In the genomic region with DNA sequence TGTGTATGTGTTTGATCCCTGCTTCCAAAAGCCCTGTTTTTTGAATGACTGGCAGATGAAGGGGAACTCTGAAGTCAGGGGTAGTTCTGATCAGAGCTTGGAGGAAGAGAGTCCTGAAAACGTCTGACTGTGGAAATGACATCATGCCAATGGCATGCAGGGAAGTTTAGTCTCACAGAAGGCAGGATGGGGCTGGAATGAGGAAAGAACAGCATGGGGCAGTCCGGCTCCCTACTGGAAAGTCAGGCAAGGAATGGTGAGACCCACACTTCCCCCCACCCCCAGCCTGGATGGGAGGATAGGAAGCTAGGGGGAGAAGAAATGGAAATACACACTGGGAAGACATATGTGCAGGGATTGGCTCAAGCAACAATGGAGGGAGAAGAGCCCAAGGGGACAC, we compare ENCODE assay signal across 9 mouse cellular contexts.
A peak's percentile ranks its signal among the peaks of the same experiment; 100 is the strongest.
DNase-seq lines count a peak whose midpoint lies in the region; ATAC-seq lines count a peak whose summit lies in the region.
"Had no signal": no experiment of that assay in that cellular context is flagged by ENCODE, and none has a peak within 500 bp of the region (broad histone marks: within the 10 kb centered on the region; RNA-seq: fewer than 3 reads in every experiment).

No protein-coding gene starts in this region.

- no peak overlapping the region for H3K27ac ChIP-seq in hindbrain, embryonic 11.5 days (ENCODE audit: low read depth, low read length)
- H3K27ac ChIP-seq in hindbrain, embryonic 12.5 days = no peak overlapping the region
- H3K27ac ChIP-seq: liver, embryonic 13.5 days had no signal

- no peak overlapping the region for H3K4me3 ChIP-seq in hindbrain, embryonic 11.5 days (ENCODE audit: low read depth, low read length)
- no peak overlapping the region for H3K4me3 ChIP-seq in hindbrain, embryonic 12.5 days
- H3K4me3 ChIP-seq: liver, embryonic 13.5 days had no signal

- WGBS in hindbrain, embryonic 11.5 days = 28% methylated on average over 2 of the region's 2 CpGs
- WGBS in hindbrain, embryonic 12.5 days = 12% methylated on average over 2 of the region's 2 CpGs

- no peak overlapping the region for H3K9ac ChIP-seq in hindbrain, embryonic 11.5 days (ENCODE audit: low read depth, low read length)
- H3K9ac ChIP-seq in hindbrain, embryonic 12.5 days = no peak overlapping the region
- H3K9ac ChIP-seq: liver, embryonic 13.5 days had no signal

- no peaks in the 10 kb centered on the region for H3K9me3 ChIP-seq in hindbrain, embryonic 11.5 days (ENCODE audit: control insufficient read depth, low read length)
- H3K9me3 ChIP-seq in hindbrain, embryonic 12.5 days (replicated peaks) = 0 out of 2 replicates have a peak, but pooled peaks cover 4% of the 10 kb centered on the region
- H3K9me3 ChIP-seq: liver, embryonic 13.5 days had no signal

- DNase-seq in hindbrain, embryonic 11.5 days (ENCODE audit: low spot score) = peak; percentile 37
- peak; percentile 81 for DNase-seq in ZHBTc4 (ENCODE audit: low read depth, low spot score)
- peak; percentile 52 for DNase-seq in heart, postnatal 4 days
- peak; percentile 79 for DNase-seq in mesoderm, embryonic 11.5 days (ENCODE audit: low read depth, low spot score)
- no peak for DNase-seq in ovary, adult 18-20 months (ENCODE audit: low spot score)
- DNase-seq: liver, embryonic 13.5 days had no signal

- ATAC-seq in hindbrain, embryonic 11.5 days (ENCODE audit: low FRiP score) = no peak
- no peak for ATAC-seq in hindbrain, embryonic 12.5 days (ENCODE audit: low FRiP score)
- no peak for ATAC-seq in megakaryocyte progenitor cell, adult 5-6 weeks (replicated peaks; ENCODE audit: poor library complexity)
- no peak for ATAC-seq in inflammation-experienced regulatory T-cells, adult 6 months

- H3K27me3 ChIP-seq in hindbrain, embryonic 11.5 days (ENCODE audit: control insufficient read depth, insufficient read depth, low read length) = no peaks in the 10 kb centered on the region
- no peaks in the 10 kb centered on the region for H3K27me3 ChIP-seq in hindbrain, embryonic 12.5 days
- H3K27me3 ChIP-seq: liver, embryonic 13.5 days had no signal

- no peaks in the 10 kb centered on the region for H3K4me1 ChIP-seq in hindbrain, embryonic 11.5 days (replicated peaks; ENCODE audit: control insufficient read depth, insufficient read depth, low read length)
- H3K4me1 ChIP-seq in hindbrain, embryonic 12.5 days = peaks cover 3% of the 10 kb centered on the region
- H3K4me1 ChIP-seq: liver, embryonic 13.5 days had no signal

- H3K4me2 ChIP-seq in hindbrain, embryonic 11.5 days (replicated peaks; ENCODE audit: low read depth, low read length) = no peak overlapping the region
- no peak overlapping the region for H3K4me2 ChIP-seq in hindbrain, embryonic 12.5 days (replicated peaks)
- H3K4me2 ChIP-seq: liver, embryonic 13.5 days had no signal

- H3K36me3 ChIP-seq in hindbrain, embryonic 11.5 days (ENCODE audit: control insufficient read depth, insufficient read depth, low read length) = no peaks in the 10 kb centered on the region
- H3K36me3 ChIP-seq in hindbrain, embryonic 12.5 days = no peaks in the 10 kb centered on the region
- H3K36me3 ChIP-seq: liver, embryonic 13.5 days had no signal
